Mouse (Mus musculus) thymus, postnatal 4 days (tissue): Measurements from ENCODE around the gene Slc38a4.

Source experiments
- DNase-seq: peaks from one replicate; pipeline ENCODE4 v3.0.0; 2021

The Slc38a4 gene

DNA sequence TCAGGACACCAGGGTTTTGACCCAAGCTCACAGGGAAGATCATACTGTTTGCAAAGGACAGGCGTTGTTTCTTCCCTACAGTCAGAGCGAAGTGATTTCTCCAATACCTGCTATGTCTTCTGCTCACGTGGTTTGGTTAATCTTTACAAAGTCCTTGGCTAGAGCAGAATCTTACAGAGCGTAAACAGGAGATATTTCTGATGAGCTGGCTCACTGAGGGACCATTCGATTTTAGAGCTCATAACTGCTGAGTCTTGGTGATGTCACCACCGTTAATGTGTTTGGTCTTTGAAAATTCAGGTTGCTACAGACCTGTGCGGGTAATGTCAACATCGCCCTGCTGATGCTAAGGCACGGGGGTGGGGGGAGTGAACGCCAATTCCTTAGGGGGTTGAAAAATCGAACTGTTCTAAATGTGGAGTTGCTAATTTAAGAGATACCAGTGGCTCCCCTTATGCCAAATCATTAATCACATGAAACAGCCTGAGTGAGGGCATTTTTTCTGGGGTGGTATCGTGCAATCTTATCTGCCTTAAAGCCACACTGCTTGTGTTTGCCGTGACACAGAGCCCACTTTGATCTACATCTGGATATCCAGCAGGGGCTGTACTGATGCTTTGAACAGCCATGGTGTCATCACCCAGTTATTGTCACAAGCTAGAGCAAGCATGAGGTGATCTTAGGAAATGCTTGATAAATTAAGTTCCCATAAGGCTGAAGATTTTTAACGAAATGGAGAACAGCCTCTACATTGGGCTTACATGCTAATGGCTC lies 44.0 kb downstream of the Slc38a4 start:
- no peak for DNase-seq

DNA sequence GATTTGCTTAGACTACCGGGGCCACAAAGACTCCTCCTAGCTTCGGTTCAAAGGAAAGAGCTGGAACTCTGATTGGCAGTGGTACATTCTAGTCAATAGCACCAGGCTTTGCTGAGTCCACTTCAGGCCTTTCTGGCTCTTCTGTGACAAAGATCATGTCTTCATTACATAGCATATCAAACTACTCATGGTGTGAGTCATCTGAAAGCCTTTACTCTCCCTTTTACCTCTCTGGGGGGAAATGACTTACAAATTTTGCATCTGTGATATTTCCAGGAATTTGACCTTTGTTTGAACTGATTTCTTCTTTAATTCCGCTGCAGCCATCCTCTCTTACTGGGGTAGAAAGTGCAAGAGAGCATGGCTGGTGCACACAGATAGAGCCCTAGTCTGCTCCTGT lies 46.5 kb downstream of the Slc38a4 start:
- no peak for DNase-seq

DNA sequence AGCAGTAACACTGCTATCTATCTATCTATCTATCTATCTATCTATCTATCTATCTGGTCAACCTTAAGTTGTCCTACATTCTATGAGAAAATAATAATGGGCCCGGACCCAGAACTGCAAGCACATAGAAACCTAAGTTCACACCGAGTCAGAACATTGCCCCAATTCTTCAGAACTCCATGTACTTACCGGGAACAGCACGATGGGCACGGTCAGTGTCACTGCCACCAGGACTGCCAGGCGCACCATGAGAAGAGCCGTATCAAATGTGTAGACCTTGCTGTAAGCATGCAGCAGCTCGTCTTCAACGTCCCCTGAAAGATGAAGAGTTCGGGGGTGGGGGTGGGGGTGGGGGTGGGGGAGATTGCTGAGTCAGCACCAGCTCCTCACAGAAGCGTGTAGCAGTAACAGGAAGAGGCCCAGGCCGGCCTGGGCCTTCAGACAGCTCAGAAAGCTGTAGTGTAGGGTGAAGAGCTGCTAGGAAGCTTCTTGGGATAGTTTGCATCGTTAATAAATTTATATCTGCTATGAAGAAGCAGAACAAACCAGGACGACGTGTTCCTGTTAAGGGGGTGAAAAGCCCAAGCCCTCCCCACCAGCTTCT lies 50.0 kb downstream of the Slc38a4 start:
- no peak for DNase-seq

DNA sequence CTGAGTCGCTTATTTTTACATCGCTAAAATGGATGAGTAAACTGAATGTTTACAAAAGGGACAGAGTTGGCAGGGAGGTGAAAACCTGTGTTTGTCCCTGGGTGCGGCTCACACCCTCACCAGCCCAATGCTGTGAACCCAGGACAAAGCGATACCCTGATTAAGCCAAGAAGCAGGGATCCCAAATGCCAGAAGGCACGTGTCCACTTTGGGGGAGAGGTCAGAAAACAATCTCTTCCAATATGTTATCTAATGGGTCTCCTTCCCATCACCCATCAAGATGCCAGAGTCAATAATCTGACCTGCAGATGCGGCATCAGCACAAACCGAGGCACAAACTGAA lies 51.3 kb downstream of the Slc38a4 start:
- DNase-seq: no peak

DNA sequence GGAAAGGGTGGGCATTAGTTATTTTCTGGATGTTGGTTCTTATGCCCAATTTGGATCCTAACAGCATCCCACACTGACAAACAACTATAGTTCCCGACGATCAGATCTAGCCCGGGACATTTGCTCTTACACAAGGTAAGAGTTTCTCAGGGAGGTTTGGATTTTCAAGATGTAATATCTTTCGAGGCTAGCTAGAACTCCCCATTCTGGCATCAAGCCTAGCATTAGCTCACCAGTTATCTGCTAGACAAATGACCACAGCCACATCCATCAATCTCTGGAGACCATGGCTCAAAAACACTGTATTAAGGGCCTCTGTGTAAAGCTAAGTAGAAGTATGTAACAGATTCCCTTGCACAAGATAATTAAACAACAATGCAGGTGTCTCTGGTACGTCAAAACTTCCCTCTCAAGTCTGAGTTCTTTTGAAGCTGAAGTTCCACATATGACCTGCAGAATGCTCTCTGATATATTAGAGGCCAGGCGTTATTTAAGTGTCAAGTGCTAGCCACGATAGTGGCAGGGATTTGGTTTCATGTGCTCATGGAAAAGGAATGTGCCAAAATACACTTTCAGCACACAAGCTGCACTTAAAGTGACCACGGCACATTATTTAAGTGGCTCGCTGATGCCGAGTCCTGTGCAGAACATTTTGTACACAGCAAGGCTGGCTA lies 51.8 kb downstream of the Slc38a4 start:
- DNase-seq: no peak

DNA sequence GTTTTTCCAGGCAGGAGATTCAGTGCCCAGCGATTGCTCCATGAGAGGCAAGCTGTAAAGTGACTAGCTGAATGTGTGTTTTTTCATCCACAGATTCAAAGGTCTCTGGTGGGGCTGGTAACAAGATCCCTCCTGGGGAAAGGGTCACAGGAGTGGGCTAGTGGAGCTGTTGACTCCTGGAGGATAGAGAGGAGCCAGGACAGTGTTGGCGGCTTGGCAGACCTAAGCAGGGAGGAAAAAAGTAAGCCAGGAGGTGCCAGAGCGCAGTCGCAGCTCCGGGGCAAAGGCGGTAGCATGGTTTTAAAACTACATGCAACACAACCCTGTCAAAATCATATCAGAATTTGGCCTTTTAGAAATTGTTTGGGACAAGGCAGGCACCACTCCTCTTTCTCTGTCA lies 52.6 kb downstream of the Slc38a4 start:
- DNase-seq: no peak

DNA sequence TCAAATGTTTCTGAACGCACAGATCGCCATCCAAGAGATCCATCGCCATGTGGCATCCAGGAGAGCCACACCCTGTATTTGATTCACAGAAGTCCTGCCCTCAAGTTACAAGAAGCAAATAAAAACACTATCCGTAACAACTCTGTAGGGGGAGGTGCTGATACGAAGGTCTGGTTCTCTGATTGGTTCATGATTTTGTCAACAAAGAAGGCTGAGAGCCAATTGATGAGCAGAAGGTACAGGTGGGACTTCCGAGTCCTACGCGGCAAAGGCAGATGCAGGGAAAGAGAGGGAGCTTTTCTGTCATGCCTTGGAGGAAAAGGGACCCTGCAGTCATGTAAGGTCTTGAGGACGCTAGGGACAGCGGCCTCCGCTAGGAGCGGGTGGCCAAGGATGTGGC lies 53.0 kb downstream of the Slc38a4 start:
- DNase-seq: no peak

DNA sequence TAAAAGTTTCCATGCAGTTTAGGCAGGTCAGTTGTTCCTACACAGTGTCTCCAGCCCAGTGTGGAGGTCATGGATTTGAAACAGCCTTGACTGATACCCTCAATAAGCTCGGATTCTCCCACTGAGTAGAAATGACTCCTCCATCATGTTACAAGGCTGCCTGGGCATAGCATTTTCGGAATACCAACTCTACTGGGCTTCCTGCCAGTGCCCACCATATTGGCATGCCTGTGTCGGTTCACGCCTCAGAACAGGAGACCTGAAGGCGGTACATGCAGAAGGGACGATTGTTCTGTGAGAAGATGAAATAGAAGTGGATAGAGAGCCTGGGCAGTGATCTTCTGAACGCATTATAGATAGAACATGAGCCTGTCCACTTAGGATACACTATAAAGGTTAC lies 53.9 kb downstream of the Slc38a4 start:
- no peak for DNase-seq

DNA sequence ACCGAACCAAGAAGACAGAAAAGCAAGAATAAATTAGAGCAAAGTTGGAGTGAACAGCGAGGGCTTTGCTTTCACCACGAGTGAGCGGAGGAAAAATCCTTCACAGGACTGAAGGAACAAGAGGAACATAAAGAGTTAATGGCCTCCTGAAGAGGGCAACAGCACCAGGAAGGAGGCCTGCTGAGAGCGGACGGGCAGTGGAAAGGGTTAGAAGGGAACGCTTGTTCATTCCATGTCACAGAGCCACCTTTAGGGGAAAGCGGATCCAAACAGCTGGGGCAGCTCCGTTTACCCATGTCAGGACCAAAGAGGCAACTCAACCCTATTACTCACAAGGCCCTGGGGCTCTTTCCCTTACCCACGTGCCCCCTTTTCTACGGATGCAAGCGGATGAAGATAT lies 54.3 kb downstream of the Slc38a4 start:
- DNase-seq: no peak

DNA sequence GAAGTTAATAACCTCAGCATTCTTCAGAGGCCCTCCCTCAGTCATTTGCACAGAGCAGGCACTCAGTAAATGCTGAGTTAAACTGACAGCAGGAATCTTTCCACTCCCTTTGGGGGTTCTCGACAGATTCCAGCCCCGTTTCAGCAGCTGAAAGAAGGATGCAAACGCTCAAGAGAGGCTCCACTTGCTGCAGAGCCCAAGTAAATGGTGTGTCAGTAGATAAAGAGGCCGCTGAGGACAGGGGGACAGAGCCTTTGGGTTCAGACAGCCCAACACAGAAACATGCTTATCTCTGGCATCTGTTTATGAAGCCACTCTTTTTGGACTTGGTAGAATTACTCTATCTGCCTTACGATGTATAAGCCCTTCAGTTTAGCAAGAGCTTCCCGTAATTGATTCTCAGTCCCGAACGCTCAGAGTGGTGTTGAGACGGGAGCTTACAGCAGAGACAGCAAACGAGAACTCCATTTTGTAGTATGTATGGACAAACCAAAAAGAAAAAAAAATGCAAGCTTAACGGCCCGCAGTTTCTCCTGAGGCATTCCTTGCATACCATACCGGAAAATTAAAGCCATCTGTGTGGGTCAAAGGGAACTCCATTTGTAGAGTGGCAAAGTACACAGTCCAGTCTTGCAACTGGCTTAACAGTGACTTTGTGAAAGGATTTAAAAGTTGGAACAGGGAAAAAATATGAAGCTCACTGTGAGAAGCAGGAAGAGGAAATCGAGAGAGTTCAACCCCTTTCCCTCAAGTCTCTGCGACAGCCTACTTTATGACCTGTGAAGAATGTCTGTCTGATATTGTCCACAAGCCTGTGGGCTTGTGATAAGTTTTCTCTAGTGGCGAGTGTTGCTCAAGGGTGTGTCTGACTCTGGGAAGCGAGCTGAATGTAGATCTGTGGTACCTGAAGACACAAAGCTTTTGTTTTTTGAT lies 55.2 kb downstream of the Slc38a4 start:
- no peak for DNase-seq

DNA sequence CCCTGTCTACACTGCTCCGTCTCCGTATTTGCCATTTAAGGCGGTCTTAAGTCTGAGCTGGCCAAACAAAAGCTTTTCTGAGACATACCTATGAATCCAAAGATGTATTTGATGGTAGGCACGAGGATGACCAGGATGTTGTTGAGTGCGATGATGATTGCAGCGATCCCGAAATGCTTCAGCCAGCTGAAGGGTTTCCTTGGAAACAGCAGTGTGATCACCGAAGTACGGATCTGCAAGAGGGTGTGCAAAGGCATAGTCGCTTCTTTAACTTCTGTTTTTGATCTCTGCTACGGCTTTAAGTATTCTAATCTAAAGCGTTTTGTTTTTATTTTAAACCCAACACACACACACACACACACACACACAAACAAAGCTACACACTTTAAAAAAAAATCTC lies 56.4 kb downstream of the Slc38a4 start:
- no peak for DNase-seq

DNA sequence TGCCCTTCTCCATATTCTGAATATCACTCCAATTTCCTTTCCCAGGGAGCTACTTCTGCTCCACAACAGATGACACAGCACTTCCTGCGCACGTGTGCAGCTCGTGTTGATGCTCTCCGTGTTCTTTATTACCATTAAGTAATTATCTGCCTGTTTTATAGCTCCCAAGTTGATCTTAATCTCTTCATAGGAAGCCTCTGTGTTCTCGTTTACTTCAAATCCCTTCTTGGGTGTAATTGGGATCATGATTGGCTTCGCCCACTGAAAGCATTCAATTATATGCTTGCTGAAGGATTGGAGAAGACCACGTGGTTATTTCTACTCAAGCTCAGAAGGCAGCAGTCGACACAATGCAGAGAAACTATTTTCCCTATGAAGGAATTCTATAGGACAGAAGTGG lies 70.1 kb downstream of the Slc38a4 start:
- no peak for DNase-seq

DNA sequence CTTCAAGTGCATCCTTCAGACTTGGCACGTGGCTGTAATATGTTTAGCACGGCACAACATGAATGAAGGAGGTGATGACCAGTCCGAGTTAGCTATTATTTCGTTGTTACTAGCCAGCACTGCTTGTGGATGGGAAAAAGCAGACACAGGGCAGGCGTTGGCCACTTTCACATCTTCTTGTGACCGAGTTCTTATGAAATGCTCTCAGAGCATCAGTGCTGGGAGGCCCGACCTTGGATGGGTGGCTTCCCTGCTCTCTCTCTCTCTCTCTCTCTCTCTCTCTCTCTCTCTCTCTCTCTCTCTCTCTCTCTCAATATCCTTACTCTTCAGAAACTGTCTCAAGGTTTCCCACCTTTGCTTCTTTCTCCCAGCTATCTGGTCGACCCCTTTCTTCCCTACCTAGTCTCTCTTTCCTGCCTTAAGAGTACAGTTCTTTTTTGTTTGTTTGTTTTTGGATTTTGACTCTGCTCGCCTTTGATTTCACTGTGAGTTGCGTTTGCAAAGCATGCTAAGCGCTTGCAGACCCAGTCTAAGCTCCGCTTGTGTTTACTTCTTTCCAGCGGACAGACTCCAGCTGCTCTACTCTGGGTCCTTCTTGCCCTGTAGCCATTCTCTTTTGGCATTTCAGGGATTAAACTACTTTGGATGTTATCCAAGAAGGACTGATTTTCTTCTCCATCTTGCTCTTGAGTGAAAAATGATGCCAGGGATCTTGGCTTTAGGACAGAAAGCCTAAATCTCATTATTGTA lies 72.0 kb downstream of the Slc38a4 start:
- DNase-seq: no peak

DNA sequence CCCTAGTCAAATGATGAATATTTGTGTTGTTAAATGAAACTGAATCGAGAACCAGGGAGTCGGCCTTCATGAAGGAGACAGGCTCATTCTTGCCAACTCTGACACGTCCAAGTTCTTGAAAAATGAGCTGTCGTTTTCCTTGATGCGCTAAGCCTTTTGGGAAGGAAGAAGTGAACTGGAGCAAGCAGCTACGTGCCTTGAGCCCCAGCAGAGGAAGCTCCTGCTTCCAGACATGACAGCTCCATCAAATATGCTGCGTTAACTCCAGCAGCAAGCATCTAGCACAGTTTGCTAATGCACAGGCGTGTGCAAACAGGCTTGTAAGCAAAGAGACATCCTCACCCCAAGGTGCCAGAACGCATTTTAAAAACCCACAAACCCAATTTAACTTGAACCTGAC lies 80.6 kb downstream of the Slc38a4 start:
- no peak for DNase-seq

DNA sequence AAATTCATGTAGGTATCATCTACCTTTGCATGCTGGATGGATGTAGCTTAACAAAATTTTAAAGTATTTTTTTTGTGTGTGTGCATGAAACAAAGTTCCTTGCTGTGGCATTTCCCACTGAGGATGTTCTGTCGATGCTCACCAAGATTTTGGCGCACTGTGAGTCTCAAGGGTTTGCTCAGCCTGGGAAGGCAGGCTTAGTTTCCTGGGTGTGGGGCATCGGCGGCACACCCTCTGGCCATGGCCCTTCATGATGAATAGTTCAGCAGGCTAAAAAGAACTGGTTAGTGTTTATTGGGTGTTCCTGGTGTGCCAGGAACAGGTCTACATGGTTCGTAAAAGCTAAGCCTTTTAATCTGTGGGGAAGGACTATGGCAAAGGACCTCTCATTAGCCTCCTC lies 81.6 kb downstream of the Slc38a4 start:
- no peak for DNase-seq

DNA sequence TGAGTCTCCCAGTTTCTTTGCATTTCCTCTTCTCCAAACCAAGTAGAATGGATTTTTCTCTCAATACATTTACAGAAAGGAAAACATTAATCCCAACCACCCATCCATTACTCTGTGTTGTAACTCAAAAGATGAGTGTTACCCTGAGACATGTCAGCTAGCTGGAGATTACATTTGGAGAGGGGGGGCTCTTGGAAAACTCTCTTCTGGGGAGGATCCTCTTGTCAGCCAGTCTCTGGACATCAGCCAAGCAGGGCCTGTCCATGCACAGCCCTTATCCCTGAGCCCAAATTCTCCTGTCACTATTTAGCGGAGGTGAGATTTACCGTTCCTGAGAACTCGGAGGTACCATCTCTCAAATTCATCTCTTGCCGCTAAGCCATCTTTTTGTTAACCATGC lies 82.4 kb downstream of the Slc38a4 start:
- no peak for DNase-seq

DNA sequence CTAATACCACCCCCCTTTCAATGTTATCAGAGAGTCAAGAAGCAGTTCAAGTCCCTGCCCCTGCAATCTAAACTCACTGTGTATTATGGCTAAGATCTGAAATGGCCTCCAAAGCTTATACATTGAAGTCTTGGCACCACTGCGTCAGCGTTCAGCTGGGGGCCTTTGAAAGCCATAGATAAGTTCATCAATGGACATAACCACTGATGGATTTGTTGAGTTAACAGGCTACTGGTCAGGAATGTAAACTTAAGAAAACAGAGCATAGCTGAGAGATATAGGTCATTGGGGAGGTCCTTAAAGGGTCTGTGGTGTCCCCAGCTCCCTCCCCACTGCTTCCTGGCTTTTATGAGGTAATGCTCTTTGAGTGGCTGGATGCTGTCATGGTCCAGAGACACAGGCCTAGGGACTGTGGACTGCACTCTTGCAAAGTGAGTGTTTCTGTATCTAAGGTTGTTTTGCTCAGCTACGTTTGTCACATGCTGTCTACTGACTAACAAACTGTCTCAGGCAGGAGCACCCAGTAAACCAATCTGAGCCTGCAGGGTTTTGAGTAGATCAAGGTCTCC lies 83.0 kb downstream of the Slc38a4 start:
- no peak for DNase-seq

DNA sequence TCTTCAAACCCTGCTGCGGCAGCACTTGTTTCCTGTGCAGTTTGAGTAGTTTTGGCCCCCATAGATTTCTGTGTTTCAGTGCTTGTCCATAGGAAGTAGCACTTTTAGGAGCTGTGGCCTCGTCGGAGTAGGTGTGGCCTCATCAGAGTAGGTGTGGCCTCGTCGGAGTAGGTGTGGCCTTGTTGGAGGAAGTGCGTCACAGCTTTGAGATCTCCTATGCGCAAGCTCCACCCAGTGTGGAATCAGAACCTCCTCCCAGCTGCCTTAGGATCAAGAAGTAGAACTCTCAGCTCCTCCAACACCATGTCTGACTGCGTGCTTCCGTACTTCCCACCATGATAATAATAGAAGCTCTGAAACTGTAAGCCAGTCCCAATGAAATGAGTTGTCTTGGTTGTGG lies 83.8 kb downstream of the Slc38a4 start:
- no peak for DNase-seq

DNA sequence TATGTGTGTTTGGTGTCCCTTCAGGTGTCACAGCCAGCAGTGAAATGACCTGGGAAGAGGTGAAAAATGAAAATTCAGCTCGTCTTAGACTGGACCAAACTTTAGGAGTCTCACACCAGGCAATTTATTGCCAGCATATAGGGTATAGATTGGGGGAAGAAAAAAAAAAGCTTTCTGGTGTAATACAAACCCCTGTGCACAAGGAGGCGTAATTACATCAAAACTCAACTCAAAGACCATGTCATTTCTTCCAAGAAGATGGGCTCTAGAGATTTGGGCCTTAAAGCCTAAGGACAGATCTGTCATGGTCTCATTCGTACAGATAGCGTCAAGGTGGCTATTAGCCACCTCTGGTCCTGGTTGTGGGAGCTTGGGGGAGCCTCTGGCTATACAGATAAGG lies 86.0 kb downstream of the Slc38a4 start:
- DNase-seq: no peak

DNA sequence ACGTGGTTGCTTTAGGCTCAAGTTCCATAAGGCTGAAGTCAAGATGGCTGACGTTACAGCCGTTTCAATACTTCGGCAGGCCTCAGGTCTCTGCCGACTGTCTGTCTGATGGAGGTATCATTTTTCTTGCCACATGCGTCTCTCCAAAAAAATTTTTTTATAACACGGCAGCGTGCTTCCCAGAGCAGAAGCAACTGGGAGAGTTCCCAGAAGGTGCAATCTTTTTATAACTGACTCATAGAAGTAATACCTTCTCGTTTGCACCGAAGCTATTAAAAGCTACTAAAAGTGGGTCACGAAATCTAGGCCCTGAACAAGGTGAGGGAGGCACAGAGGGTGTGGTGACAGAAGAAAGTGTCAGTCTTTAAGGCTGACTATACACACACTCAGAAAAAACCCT lies 87.0 kb downstream of the Slc38a4 start:
- DNase-seq: no peak

DNA sequence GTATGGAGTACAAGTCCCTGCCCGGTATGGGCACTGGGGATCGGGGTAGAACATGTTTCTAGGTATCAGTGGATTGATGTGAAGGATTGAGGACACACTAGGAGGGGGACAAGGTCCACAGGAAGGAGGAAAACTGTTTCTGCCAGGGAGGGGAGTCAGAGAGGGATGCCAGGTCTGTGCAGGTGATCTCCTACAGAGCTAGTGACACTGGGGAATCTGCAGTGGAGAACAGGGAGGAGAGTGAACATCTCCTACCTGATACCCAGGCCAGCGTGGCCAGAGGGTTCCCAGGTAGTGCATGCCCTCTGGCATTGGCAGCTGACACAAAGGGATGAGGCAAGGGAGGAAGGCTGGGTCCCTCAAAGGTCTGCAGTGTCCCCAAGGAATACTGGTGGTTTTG lies 89.4 kb downstream of the Slc38a4 start:
- no peak for DNase-seq

DNA sequence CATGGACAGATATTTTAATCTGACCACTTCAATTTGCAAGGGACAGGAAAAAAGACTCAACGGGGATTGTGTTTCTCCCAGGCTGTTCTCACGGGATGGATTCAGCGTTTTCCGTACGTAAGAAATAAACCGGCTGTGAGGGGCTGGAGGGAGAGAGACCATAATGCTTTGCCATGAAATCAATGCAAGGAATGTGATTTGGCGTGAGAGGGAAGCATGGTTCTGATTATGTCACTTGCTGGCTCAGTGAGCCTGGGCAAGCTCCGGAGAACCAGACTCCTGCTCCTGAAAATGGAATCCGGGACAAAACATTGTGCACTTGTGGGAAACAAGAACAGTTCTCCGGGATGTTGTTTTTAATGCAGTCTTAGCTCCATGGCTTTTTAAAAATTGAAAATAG lies 92.0 kb downstream of the Slc38a4 start:
- DNase-seq: no peak
